Mouse (Mus musculus) myocyte (in vitro differentiated cells): ENCODE data around the gene Ern1. TPM values are rescaled to one million over a fixed set of nuclear protein-coding genes. Genes with fewer than 3 reads are reported as not detected.

Source experiments
- H3K27me3 ChIP-seq: one replicate; pipeline ENCODE4 v1.6.1; 2011; ENCODE audit not compliant: control insufficient read depth, insufficient read depth, insufficient read length
- H3K36me3 ChIP-seq: one replicate; pipeline ENCODE4 v1.6.1; 2011; ENCODE audit not compliant: control insufficient read depth, insufficient read depth
- H3K4me2 ChIP-seq: one replicate; pipeline ENCODE4 v1.6.1; 2011; ENCODE audit warnings: low read depth, control low read depth
- H3K4me3 ChIP-seq: one replicate; pipeline ENCODE4 v1.5.1; 2011; ENCODE audit warnings: mild to moderate bottlenecking, control low read depth, moderate library complexity
- H3K79me2 ChIP-seq: one replicate; pipeline ENCODE4 v1.6.1; 2011; ENCODE audit not compliant: control insufficient read depth, insufficient read depth
- H3ac ChIP-seq: one replicate; pipeline ENCODE4 v1.6.1; 2011; ENCODE audit not compliant: control insufficient read depth, insufficient read length
- CEBPB ChIP-seq: IDR thresholded peaks from 2 replicates; pipeline ENCODE4 v1.6.1; 2011; ENCODE audit warnings: mild to moderate bottlenecking, moderate library complexity; ENCODE audit not compliant: poor library complexity, insufficient read depth, severe bottlenecking
- E2F4 ChIP-seq: IDR thresholded peaks from one replicate; pipeline ENCODE4 v1.6.1; 2011; ENCODE audit warnings: mild to moderate bottlenecking, control low read depth, moderate library complexity; ENCODE audit not compliant: insufficient read depth
- MAX ChIP-seq: IDR thresholded peaks from one replicate; pipeline ENCODE4 v1.6.1; 2011; ENCODE audit warnings: low read depth, mild to moderate bottlenecking, control low read depth
- MYOD1 ChIP-seq, 3 experiments: IDR thresholded peaks; one replicate each; pipeline ENCODE4 v1.6.1; 2011; ENCODE audit warnings: control low read depth in 2 of 3, low read depth in 2 of 3, mild to moderate bottlenecking in 2 of 3, moderate library complexity in 1 of 3; ENCODE audit not compliant: insufficient read length in 2 of 3, control insufficient read depth in 1 of 3
- MYOG ChIP-seq, 3 experiments: IDR thresholded peaks; one replicate each; pipeline ENCODE4 v1.6.1; 2011; ENCODE audit warnings: control low read depth in 2 of 3, low read depth in 2 of 3, mild to moderate bottlenecking in 2 of 3; ENCODE audit not compliant: insufficient read length in 2 of 3, control insufficient read depth in 1 of 3, insufficient read depth in 1 of 3
- POLR2A ChIP-seq: IDR thresholded peaks from one replicate; pipeline ENCODE4 v1.6.1; 2011; ENCODE audit warnings: low read depth, mild to moderate bottlenecking, control low read depth, moderate library complexity; ENCODE audit not compliant: insufficient read length
- POLR2AphosphoS2 ChIP-seq: IDR thresholded peaks from one replicate; pipeline ENCODE4 v1.6.1; 2011; ENCODE audit warnings: low read depth, control low read depth; ENCODE audit not compliant: insufficient read length
- REST ChIP-seq: IDR thresholded peaks from one replicate; pipeline ENCODE4 v1.6.1; 2011; ENCODE audit warnings: mild to moderate bottlenecking, control low read depth, moderate library complexity; ENCODE audit not compliant: insufficient read depth, insufficient read length
- SRF ChIP-seq: IDR thresholded peaks from one replicate; pipeline ENCODE4 v1.6.1; 2011; ENCODE audit warnings: low read depth; ENCODE audit not compliant: control insufficient read depth, insufficient read length
- TCF12 ChIP-seq: IDR thresholded peaks from one replicate; pipeline ENCODE4 v1.6.1; 2011; ENCODE audit warnings: mild to moderate bottlenecking, control low read depth; ENCODE audit not compliant: poor library complexity, insufficient read depth, severe bottlenecking
- TCF3 ChIP-seq: IDR thresholded peaks from one replicate; pipeline ENCODE4 v1.6.1; 2011; ENCODE audit warnings: low read depth, control low read depth; ENCODE audit not compliant: insufficient read length
- USF1 ChIP-seq: IDR thresholded peaks from one replicate; pipeline ENCODE4 v1.6.1; 2011; ENCODE audit warnings: low read depth, mild to moderate bottlenecking, control low read depth, moderate library complexity
- polyA plus RNA-seq: library from polyadenylated mRNA; unstranded; fragments of >200 nt; fragmentation: generic; extraction: Trizol; gene quantifications from one replicate; pipeline ENCODE4 v1.2.1, GENCODE M21; 2012; ENCODE audit warnings: missing spikeins

The Ern1 gene
- polyA plus RNA-seq, 1 experiment = 20.4 TPM

DNA sequence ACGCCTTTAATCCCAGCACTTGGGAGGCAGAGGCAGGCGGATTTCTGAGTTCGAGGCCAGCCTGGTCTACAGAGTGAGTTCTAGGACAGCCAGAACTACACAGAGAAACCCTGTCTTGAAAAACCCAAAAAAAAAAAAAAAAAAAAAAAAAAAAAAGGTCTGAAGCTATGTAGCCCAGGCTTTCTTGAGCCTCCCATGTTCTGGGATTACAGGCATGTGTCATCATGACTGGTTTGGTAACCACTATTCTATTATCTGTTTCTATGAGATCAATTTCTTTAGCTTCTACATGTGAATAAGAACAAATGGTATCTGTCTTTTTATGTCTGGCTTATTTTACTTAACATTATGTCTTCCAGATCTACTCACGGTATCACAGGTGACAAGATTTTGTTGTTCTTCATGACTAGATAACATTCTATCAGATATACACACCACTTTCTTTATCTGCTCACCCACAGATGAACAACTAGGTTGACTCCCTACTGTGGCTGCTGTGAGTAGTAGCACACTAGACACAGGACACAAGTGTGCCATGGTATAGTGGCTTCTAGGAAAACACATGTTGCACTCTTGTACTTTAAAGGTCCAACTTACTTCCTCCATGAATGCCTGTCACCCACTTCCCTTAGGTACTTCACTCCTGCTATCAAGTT is 10.0 kb downstream of the Ern1 start:
- TF ChIP-seq CEBPB (peak; percentile 67; the same call in 1 of the 2 replicates), TCF12 (no peak)
- H3K79me2 ChIP-seq = peaks cover 99% of the 10 kb centered on the region
- no peak overlapping the region for H3K4me2 ChIP-seq
- no peaks in the 10 kb centered on the region for H3K27me3 ChIP-seq
- no peak overlapping the region for H3K4me3 ChIP-seq
- no peak overlapping the region for H3ac ChIP-seq
- H3K36me3 ChIP-seq = no peaks in the 10 kb centered on the region

DNA sequence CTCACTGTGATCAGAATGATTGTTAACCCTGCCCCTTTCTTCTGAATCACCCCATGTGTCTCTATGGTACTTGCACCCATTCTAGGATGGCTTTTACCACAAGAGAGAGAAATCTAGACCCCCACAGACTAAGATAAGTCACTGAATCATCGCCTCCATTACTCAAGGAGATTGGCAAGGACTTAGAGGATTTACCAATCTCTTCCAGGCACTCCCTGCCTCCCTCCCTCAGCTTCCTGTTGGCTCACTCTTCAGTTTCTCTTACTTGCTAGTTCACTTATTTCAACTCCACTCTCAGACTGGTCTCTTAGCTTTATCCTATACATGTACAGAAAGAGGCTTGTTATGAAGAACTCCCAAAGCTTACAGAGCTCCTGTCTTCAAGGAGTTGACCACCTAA is 12.3 kb downstream of the Ern1 start:
- H3K27me3 ChIP-seq = no peaks in the 10 kb centered on the region

DNA sequence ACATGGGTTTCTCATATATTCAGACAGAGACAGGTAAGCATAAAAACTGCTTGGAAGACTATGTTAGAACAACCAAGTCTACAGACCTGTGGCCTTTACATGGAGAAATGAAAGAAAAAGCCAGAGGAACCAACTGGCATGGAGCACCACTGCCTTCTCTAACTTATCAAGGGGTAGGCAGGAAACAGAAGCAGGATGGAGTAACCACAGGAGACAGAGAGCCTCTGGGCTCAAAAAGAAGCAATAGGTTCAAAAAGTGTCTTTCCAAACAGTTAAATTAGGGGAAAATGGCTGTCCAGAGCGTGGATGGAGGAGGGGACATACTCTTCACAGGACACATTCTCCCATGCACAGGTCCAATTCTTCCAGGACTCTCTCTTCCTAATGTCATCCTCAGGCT is 16.0 kb downstream of the Ern1 start:
- no peak overlapping the region for H3K4me3 ChIP-seq
- TF ChIP-seq SRF = no peak
- peak overlapping the region; percentile 39 for H3K4me2 ChIP-seq
- H3K79me2 ChIP-seq = peaks cover 99% of the 10 kb centered on the region
- no peak overlapping the region for H3ac ChIP-seq
- no peaks in the 10 kb centered on the region for H3K27me3 ChIP-seq
- H3K36me3 ChIP-seq = no peaks in the 10 kb centered on the region

More for the DNA sequence above, 12.3 kb downstream of the Ern1 start:
- Histone ChIP-seq H3ac (no peak overlapping the region), H3K4me2 (peak overlapping the region; percentile 64), H3K36me3 (no peaks in the 10 kb centered on the region), H3K4me3 (no peak overlapping the region), H3K79me2 (peaks cover 100% of the 10 kb centered on the region)
- no peak for TF ChIP-seq TCF3
- TF ChIP-seq MYOG (IDR thresholded peaks at IDR 0.05; ENCODE audit: control insufficient read depth in 1 of 3, insufficient read depth in 1 of 3, insufficient read length in 2 of 3, low read depth in 2 of 3) = no peak
- TF ChIP-seq CEBPB = 0 out of 2 replicates have a peak, but pooled peaks have one; percentile 36
- no peak for TF ChIP-seq POLR2A

DNA sequence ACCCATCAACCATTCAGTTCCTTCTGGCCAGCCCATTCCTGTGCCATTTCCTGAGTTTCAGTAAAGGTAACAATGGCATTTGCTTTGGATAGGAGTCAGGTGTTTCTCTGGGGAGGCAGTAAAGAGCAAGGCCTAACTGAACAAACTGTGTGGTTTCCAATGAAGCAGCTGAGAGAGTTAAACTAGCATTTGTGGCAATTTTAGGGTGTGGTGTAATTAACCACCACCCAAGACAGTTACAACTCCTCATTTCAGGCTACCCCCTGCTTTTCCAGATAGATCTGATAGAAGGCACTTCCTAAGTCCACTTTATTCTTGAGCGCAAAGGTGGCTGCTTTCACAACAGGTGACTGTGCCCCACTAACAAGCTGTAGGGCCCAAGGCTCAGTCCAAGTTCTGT is 19.1 kb downstream of the Ern1 start:
- TF ChIP-seq SRF (no peak), CEBPB (no peak), MYOD1 (IDR thresholded peaks at IDR 0.05; ENCODE audit: control insufficient read depth in 1 of 3, insufficient read length in 2 of 3, low read depth in 2 of 3) (no peak), E2F4 (no peak), TCF3 (no peak), REST (no peak), TCF12 (no peak)
- Histone ChIP-seq H3K4me2 (peak overlapping the region; percentile 45), H3K36me3 (no peaks in the 10 kb centered on the region), H3K27me3 (no peaks in the 10 kb centered on the region), H3ac (no peak overlapping the region), H3K4me3 (no peak overlapping the region), H3K79me2 (peaks cover 99% of the 10 kb centered on the region)

DNA sequence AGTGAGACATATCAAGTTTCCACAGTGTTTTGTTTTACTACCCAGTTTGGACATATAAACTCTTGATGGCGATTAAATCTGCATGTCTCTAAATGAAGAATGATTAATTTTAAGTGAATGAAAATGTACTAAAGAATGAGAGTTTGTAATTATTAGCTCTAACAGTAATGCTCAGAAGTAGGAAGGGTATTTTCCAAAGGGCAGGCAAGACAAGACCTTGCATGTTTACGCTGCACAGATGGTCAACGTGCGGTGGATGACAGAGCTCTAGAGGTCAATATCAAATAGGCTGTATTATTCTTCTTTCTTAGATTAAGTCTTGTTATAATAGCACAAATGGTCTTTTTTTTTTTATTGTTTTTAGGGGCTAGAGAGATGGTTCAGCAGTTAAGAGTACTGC is 21.7 kb downstream of the Ern1 start:
- Histone ChIP-seq H3ac (no peak overlapping the region), H3K36me3 (no peaks in the 10 kb centered on the region), H3K79me2 (peaks cover 99% of the 10 kb centered on the region), H3K4me3 (no peak overlapping the region), H3K27me3 (no peaks in the 10 kb centered on the region), H3K4me2 (no peak overlapping the region)
- TF ChIP-seq TCF12 (no peak), TCF3 (no peak), POLR2AphosphoS2 (no peak), MYOG (IDR thresholded peaks at IDR 0.05; ENCODE audit: control insufficient read depth in 1 of 3, insufficient read depth in 1 of 3, insufficient read length in 2 of 3, low read depth in 2 of 3) (no peak), USF1 (no peak), MAX (no peak), POLR2A (no peak), SRF (no peak), REST (no peak), MYOD1 (IDR thresholded peaks at IDR 0.05; ENCODE audit: control insufficient read depth in 1 of 3, insufficient read length in 2 of 3, low read depth in 2 of 3) (no peak), E2F4 (no peak), CEBPB (no peak)

DNA sequence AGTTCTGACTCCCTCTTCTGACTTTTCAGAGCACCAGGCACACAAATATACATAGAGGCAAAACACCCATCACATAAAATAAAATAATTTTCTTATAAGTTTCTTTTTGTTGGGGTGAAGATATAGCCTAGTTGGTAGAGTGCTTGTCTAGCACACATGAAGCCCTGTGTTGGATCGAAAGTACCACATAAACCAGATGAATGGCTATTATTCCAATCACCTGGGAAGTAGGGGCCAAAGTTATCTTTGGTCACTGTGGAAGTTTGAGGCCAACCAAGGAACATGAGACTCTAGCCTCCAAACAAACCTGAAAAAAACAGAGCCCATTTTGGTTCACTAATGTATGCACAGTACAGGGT is 22.1 kb downstream of the Ern1 start:
- H3K27me3 ChIP-seq = no peaks in the 10 kb centered on the region
- H3ac ChIP-seq = no peak overlapping the region
- H3K36me3 ChIP-seq = no peaks in the 10 kb centered on the region
- no peak overlapping the region for H3K4me2 ChIP-seq
- H3K4me3 ChIP-seq = no peak overlapping the region
- TF ChIP-seq USF1 = no peak
- TF ChIP-seq REST = no peak
- TF ChIP-seq POLR2AphosphoS2 = no peak
- TF ChIP-seq SRF = no peak
- TF ChIP-seq TCF12 = no peak
- no peak for TF ChIP-seq E2F4
- TF ChIP-seq MAX = no peak
- TF ChIP-seq MYOG (IDR thresholded peaks at IDR 0.05; ENCODE audit: control insufficient read depth in 1 of 3, insufficient read depth in 1 of 3, insufficient read length in 2 of 3, low read depth in 2 of 3) = no peak
- peaks cover 99% of the 10 kb centered on the region for H3K79me2 ChIP-seq
